Mouse (Mus musculus) layer of hippocampus, adult 18-20 months (tissue): Measurements from ENCODE around the gene Agxt. TPM values are rescaled to one million over a fixed set of nuclear protein-coding genes. Genes with fewer than 3 reads are reported as not detected.

Experiments used
- DNase-seq, 2 experiments: peaks; one replicate each; pipeline ENCODE4 v3.0.0; 2022; ENCODE audit warnings: low spot score in 2 of 2
- total RNA-seq, 2 experiments: library from RNA; stranded (reverse); gene quantifications; 2 replicates each; pipeline ENCODE4 v1.2.3; 2021

Agxt gene
- total RNA-seq, 2 experiments from 2014 or later, result not detected

GRCm38 (mm10) chr1:93144176-93144575 lies 9.1 kb downstream of the Agxt start:
- DNase-seq, result no peak

- no peak for DNase-seq
These were observed 16.0 kb downstream of the Agxt start for GRCm38 (mm10) chr1:93150907-93151661.

DNA sequence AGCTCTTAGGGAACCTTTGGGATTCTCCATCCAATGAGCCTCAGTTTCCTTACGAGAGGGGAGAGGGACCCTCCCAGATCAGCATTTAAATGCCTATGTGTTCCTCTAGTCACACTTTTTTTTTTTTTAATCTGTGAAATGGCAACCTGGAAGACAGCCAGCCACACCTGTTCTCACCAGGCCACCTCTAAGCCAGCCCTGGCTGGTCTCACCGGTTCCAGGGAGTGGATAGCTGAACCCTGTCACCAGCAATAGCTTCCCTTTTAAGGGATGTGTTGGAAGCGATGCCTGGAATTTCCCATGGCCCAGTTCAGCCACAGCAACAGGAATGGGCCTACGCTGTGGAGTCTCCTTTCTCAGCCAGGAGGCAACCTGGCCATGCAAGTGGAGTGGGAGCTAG lies 22.5 kb downstream of the Agxt start:
- DNase-seq, result no peak

- no peak for DNase-seq
These were observed 23.9 kb downstream of the Agxt start for GRCm38 (mm10) chr1:93158916-93159315.

GRCm38 (mm10) chr1:93159566-93160500 lies 24.8 kb downstream of the Agxt start:
- DNase-seq, result no peak

DNA sequence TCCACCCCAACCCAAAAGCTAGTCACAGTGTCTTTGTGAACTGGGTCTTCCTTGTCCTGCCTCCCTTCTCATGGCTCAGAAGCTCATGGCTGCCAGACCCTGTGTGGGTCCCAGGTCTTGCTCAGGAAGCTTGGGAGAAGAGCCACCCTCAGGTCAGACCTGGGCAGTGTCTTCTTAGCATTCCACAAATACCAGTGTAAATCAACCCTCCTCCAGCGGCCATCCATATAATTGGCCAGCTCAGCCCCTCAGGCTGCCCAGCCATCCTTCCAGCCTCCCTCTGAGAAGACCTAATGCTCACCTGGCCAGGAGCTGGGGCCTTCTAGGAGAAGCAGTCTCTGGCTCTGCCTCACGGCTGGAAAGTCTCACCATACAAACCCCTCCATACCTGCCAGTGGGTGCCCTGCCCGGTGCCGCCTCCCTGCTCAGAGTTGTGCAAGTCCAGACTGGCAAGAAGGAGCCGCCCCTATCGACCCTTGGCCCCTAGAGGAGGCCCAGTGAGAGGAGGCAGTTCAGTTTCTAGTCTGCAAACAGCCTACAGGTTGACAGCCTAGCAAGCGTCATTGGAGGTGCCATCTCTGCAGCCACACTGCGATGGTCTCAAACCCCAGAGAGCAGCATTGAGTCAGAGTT lies 25.6 kb downstream of the Agxt start, which contains the start of gene 2310007B03Rik:
2310007B03Rik (minus strand) TSS at position 448 of the 633 bp plus-strand sequence.
- no peak for DNase-seq

- no peak for DNase-seq
These were observed 26.3 kb downstream of the Agxt start for GRCm38 (mm10) chr1:93161350-93161749.

DNA sequence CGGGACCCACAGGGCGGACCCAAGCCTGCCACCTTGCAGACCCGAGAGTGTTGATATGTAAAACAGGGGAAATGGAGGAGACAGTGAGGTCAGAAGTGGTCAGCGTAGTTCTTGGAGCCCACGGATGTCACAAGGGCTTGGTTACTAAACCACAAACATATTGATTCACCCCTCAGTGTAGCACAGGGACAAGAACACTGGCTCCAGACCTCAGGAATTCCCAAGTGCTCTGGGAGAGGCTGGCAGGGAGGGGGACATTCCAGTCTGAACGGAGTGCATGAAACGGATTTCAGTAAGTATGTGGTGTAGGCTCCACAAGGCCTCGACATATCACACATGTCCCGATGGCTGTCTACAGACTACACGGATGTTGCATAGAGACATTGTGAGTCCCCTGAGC lies 26.9 kb downstream of the Agxt start:
- DNase-seq, result no peak

DNA sequence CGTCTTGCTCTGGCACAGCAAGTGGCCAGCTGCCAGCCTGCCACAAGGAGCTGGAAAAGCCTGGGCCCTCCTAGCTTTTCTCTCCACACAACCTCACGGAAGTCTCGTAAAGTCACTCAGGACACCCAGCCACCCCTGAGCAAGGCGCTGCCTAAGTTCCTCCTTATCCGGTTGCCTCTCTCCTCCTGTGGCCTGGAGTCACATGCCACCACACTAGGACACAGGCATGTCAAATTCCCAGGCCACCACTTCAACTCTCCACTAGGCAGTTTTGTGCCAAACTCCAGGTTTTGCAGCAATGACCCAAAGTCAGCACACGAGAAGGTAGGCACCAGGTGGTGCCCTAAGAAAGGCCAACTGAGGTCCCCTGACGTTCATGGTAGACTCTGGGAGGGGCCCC lies 27.5 kb downstream of the Agxt start:
- no peak for DNase-seq

GRCm38 (mm10) chr1:93165447-93165846 lies 30.4 kb downstream of the Agxt start:
- DNase-seq, result no peak

- DNase-seq, result no peak
These were observed 31.5 kb downstream of the Agxt start for GRCm38 (mm10) chr1:93166346-93167079.

- DNase-seq, result no peak
These were observed 33.3 kb downstream of the Agxt start, which contains the start of gene Crocc2 for GRCm38 (mm10) chr1:93168295-93168775. TSS of gene Crocc2 (plus strand) at chr1:93168725.

DNA sequence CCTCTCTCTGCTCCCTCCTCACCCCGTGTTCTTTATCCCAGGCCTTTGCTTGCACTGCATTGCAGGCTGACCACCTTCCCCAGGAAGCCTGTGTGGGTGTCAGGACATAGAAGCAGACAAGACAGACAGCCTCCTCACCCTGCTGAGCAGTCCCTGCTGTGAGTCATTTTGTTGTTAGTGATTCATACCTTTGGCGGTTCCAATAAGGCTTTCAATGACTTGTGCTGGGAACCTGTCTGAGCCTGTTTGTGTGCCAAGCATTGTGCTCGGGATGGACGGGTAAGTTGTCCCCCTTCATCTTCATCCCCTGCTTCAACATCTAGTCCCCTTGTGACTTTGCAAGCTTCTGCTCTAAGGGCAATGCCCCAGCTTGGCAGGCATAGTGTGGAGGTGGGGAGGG lies 38.6 kb downstream of the Agxt start:
- DNase-seq, result no peak

- peak; percentile 22 to 86 for DNase-seq
These were observed 39.4 kb downstream of the Agxt start for GRCm38 (mm10) chr1:93174399-93174798.

DNA sequence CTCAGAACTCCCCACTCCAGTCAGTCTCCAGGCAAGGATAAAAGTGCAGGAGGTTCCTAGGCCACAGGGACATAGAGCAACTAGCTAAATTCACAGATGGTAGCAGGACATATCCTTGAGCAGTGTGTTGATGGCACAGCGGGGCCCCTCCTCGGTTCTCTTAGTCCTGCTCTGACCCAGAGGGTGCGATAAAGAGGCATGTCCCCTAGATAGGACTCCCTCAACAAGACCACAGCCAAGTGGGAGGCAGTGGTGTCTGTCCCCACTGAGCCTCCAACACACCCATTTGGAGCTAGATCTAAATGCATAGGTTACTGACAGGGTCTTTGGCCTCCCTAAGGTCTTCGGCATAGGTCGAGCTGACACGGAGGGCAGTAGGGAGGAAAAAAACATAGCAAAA lies 40.8 kb downstream of the Agxt start:
- no peak for DNase-seq

DNA sequence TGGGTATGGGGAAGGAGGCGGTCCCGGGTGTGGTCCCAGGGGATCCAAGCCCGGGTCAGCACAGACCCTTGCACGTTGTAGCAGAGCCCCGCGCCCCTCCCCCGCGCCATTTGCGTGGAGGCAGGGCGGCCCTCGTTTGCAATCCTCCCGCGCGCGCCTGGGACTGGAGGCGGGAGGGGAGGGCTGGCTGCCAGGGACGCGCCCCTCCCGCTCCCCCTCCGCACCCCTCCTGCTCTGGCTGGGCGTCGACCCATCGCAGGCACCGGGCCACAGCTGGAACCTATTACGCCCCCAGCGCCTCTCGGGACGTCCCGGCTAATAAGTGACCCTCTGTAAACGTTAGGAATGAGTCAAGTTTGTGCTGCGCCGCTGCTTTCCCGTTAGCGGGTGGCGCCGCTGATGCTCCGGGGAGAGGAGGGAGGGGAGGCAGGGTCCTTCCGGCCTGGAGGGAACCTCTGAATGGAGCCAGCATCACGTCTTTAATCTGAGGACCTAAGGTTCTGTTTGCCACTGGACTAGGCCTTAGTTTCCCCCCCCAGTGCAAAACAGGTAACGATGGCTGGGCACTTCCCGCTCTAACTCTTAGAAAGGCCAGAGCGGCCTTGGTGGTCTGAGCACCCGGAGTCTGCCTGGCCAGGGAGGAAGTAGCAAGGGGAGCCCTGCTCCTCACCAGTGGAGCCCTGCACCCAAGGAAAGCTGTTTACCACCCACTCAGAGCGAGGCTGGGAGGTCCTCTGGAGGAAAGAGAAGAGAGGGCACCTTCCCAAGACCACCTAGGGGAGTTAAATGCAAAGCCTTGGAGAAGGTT lies 41.7 kb downstream of the Agxt start:
- DNase-seq, result peak; percentile 32 to 69

GRCm38 (mm10) chr1:93182281-93182680 lies 47.2 kb downstream of the Agxt start:
- DNase-seq, result no peak

- DNase-seq, result peak; percentile 31 to 48
These were observed 49.2 kb downstream of the Agxt start for GRCm38 (mm10) chr1:93184071-93184828.

- DNase-seq, result no peak
These were observed 55.8 kb downstream of the Agxt start for GRCm38 (mm10) chr1:93190726-93191305.
